Mouse (Mus musculus) myocyte (in vitro differentiated cells): ENCODE results near the gene Mip.

ENCODE experiments used
- E2F4 ChIP-seq: IDR thresholded peaks from one replicate; pipeline ENCODE4 v1.6.1; 2011; ENCODE audit warnings: mild to moderate bottlenecking, control low read depth, moderate library complexity; ENCODE audit not compliant: insufficient read depth
- MAX ChIP-seq: IDR thresholded peaks from one replicate; pipeline ENCODE4 v1.6.1; 2011; ENCODE audit warnings: low read depth, mild to moderate bottlenecking, control low read depth
- MYOD1 ChIP-seq, 3 experiments: IDR thresholded peaks; one replicate each; pipeline ENCODE4 v1.6.1; 2011; ENCODE audit warnings: control low read depth in 2 of 3, low read depth in 2 of 3, mild to moderate bottlenecking in 2 of 3, moderate library complexity in 1 of 3; ENCODE audit not compliant: insufficient read length in 2 of 3, control insufficient read depth in 1 of 3
- MYOG ChIP-seq, 3 experiments: IDR thresholded peaks; one replicate each; pipeline ENCODE4 v1.6.1; 2011; ENCODE audit warnings: control low read depth in 2 of 3, low read depth in 2 of 3, mild to moderate bottlenecking in 2 of 3; ENCODE audit not compliant: insufficient read length in 2 of 3, control insufficient read depth in 1 of 3, insufficient read depth in 1 of 3
- POLR2A ChIP-seq: IDR thresholded peaks from one replicate; pipeline ENCODE4 v1.6.1; 2011; ENCODE audit warnings: low read depth, mild to moderate bottlenecking, control low read depth, moderate library complexity; ENCODE audit not compliant: insufficient read length
- REST ChIP-seq: IDR thresholded peaks from one replicate; pipeline ENCODE4 v1.6.1; 2011; ENCODE audit warnings: mild to moderate bottlenecking, control low read depth, moderate library complexity; ENCODE audit not compliant: insufficient read depth, insufficient read length
- SRF ChIP-seq: IDR thresholded peaks from one replicate; pipeline ENCODE4 v1.6.1; 2011; ENCODE audit warnings: low read depth; ENCODE audit not compliant: control insufficient read depth, insufficient read length
- TCF12 ChIP-seq: IDR thresholded peaks from one replicate; pipeline ENCODE4 v1.6.1; 2011; ENCODE audit warnings: mild to moderate bottlenecking, control low read depth; ENCODE audit not compliant: poor library complexity, insufficient read depth, severe bottlenecking
- TCF3 ChIP-seq: IDR thresholded peaks from one replicate; pipeline ENCODE4 v1.6.1; 2011; ENCODE audit warnings: low read depth, control low read depth; ENCODE audit not compliant: insufficient read length
- USF1 ChIP-seq: IDR thresholded peaks from one replicate; pipeline ENCODE4 v1.6.1; 2011; ENCODE audit warnings: low read depth, mild to moderate bottlenecking, control low read depth, moderate library complexity

DNA sequence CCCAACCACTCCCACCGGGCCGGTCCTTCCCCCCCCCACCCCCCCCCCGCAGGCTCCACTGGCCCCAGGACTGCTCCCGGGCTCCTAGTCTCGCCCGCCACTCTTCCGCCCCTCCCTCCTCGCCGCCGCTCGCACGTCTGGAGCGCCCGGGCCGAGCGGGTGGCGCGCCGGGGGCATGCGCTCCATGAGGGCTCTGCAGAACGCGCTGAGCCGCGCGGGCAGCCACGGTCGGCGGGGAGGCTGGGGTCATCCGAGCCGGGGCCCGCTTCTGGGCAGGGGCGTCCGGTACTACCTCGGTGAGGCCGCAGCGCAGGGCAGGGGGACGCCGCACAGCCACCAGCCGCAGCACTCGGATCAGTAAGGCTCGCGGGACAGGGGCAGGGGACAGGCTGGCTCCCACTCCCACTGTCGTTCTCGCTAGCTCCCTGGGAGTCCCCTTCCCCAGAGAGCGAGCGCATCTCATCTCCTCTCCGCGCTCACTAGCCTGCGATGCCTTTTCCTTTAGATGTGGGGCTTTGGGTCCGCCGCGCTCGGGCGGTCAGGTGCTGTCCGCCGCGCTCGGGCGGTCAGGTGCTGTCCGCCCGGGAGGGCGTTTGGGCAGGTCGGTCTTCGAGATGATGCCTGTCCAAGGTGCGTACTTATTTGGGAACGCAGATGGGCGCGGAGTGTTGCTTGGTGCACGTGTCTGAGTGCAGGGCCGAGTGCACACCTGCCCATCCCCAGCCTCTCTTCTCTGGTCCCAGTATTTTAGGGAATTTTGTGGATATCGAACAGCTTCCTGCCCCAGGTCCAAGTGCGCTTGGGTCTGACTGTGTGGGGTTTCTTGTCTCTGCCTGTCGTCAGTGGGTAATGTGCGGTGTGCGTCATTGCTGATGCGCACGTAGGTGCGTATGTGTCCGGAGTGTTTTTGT lies 30.8 kb upstream of the Mip start:
- TF ChIP-seq POLR2A (no peak), E2F4 (no peak), REST (no peak), SRF (no peak), USF1 (no peak), MYOG (IDR thresholded peaks at IDR 0.05; ENCODE audit: control insufficient read depth in 1 of 3, insufficient read depth in 1 of 3, insufficient read length in 2 of 3, low read depth in 2 of 3) (no peak), MYOD1 (IDR thresholded peaks at IDR 0.05; ENCODE audit: control insufficient read depth in 1 of 3, insufficient read length in 2 of 3, low read depth in 2 of 3) (no peak), TCF3 (no peak), TCF12 (no peak), MAX (no peak)
